Mouse (Mus musculus) embryo, embryonic 9.5 days (tissue): Measurements from ENCODE around the gene Pawr.

Experiments used
- DNase-seq: peaks from one replicate; pipeline ENCODE4 v3.0.0-alpha.2; 2017; ENCODE audit errors: extremely low spot score

Pawr gene

GRCm38 (mm10) chr10:108355392-108355775, 23.5 kb downstream of the Pawr start:
- no peak for DNase-seq

- DNase-seq, result no peak
Observed at GRCm38 (mm10) chr10:108356601-108357187, 24.8 kb downstream of the Pawr start.

GRCm38 (mm10) chr10:108359974-108360373, 28.1 kb downstream of the Pawr start:
- DNase-seq, result no peak

- DNase-seq, result no peak
Observed at GRCm38 (mm10) chr10:108360801-108361200, 28.9 kb downstream of the Pawr start.

- DNase-seq, result no peak
Observed at GRCm38 (mm10) chr10:108361419-108362155, 29.7 kb downstream of the Pawr start.

GRCm38 (mm10) chr10:108363932-108364331, 32.0 kb downstream of the Pawr start:
- no peak for DNase-seq

- no peak for DNase-seq
Observed at GRCm38 (mm10) chr10:108364946-108365719, 33.2 kb downstream of the Pawr start.

- no peak for DNase-seq
Observed at GRCm38 (mm10) chr10:108366251-108366650, 34.3 kb downstream of the Pawr start.

- no peak for DNase-seq
Observed at GRCm38 (mm10) chr10:108368358-108368757, 36.4 kb downstream of the Pawr start.

GRCm38 (mm10) chr10:108372258-108372657, 40.3 kb downstream of the Pawr start:
- no peak for DNase-seq

GRCm38 (mm10) chr10:108372858-108373257, 40.9 kb downstream of the Pawr start:
- DNase-seq, result no peak

- DNase-seq, result no peak
Observed at GRCm38 (mm10) chr10:108375796-108376195, 43.9 kb downstream of the Pawr start.

GRCm38 (mm10) chr10:108376366-108376765, 44.4 kb downstream of the Pawr start:
- DNase-seq, result no peak

- DNase-seq, result no peak
Observed at GRCm38 (mm10) chr10:108377369-108377768, 45.4 kb downstream of the Pawr start.

GRCm38 (mm10) chr10:108378062-108378461, 46.1 kb downstream of the Pawr start:
- DNase-seq, result no peak

- no peak for DNase-seq
Observed at GRCm38 (mm10) chr10:108378479-108378878, 46.6 kb downstream of the Pawr start.

GRCm38 (mm10) chr10:108380715-108381114, 48.8 kb downstream of the Pawr start:
- no peak for DNase-seq

GRCm38 (mm10) chr10:108384153-108384769, 52.3 kb downstream of the Pawr start:
- DNase-seq, result no peak

GRCm38 (mm10) chr10:108385480-108385955, 53.6 kb downstream of the Pawr start:
- peak; percentile 48 for DNase-seq

- no peak for DNase-seq
Observed at GRCm38 (mm10) chr10:108388410-108388915, 56.5 kb downstream of the Pawr start.

- no peak for DNase-seq
Observed at GRCm38 (mm10) chr10:108389178-108389926, 57.4 kb downstream of the Pawr start.
